Mouse (Mus musculus): Measurements from ENCODE around the gene Golga2.

Gene Golga2

GRCm38 (mm10) chr2:32343351-32343671, 56.1 kb downstream of the Golga2 start:
- no peak for DNase-seq (ENCODE audit: low read depth)

GRCm38 (mm10) chr2:32344056-32344455, 56.9 kb downstream of the Golga2 start:
- no peak for DNase-seq (ENCODE audit: low read depth)

GRCm38 (mm10) chr2:32344598-32345321, 57.6 kb downstream of the Golga2 start:
- no peak for DNase-seq (ENCODE audit: low read depth)

GRCm38 (mm10) chr2:32347019-32347418, 59.8 kb downstream of the Golga2 start:
- DNase-seq (ENCODE audit: low read depth): no peak

- DNase-seq (ENCODE audit: low read depth): no peak
Observed at GRCm38 (mm10) chr2:32348311-32348710, 61.1 kb downstream of the Golga2 start.

GRCm38 (mm10) chr2:32349625-32350255, 62.6 kb downstream of the Golga2 start:
- DNase-seq (ENCODE audit: low read depth): no peak

GRCm38 (mm10) chr2:32350471-32351051, 63.4 kb downstream of the Golga2 start:
- DNase-seq (ENCODE audit: low read depth): no peak

GRCm38 (mm10) chr2:32351471-32351961, 64.3 kb downstream of the Golga2 start:
- peak; percentile 37 for DNase-seq (ENCODE audit: low read depth)

GRCm38 (mm10) chr2:32352151-32353006, 65.2 kb downstream of the Golga2 start, which contains the start of gene Ciz1:
Gene Ciz1 (plus strand): TSS chr2:32352327.
- DNase-seq (ENCODE audit: low read depth): peak; percentile 56

GRCm38 (mm10) chr2:32353007-32353542, 65.9 kb downstream of the Golga2 start, which contains the start of gene Dnm1:
Gene Dnm1 (minus strand): TSS chr2:32353338.
- peak; percentile 89 for DNase-seq (ENCODE audit: low read depth)

- DNase-seq (ENCODE audit: low read depth): no peak
Observed at GRCm38 (mm10) chr2:32353836-32354235, 66.7 kb downstream of the Golga2 start.

- DNase-seq (ENCODE audit: low read depth): no peak
Observed at GRCm38 (mm10) chr2:32354336-32354895, 67.2 kb downstream of the Golga2 start.

GRCm38 (mm10) chr2:32356216-32356615, 69.0 kb downstream of the Golga2 start:
- no peak for DNase-seq (ENCODE audit: low read depth)
